Mouse (Mus musculus) erythroblast, embryonic 14.5 days (primary cell): ENCODE data around the gene Ostn.

Experiments
- GATA1 ChIP-seq: IDR thresholded peaks from 2 replicates; pipeline ENCODE4 v1.6.1; 2012; ENCODE audit warnings: low read length, inconsistent platforms, mixed read lengths
- TAL1 ChIP-seq: IDR thresholded peaks from 3 replicates; pipeline ENCODE4 v1.6.1; 2012; ENCODE audit warnings: low read length, inconsistent platforms, mixed read lengths

DNA sequence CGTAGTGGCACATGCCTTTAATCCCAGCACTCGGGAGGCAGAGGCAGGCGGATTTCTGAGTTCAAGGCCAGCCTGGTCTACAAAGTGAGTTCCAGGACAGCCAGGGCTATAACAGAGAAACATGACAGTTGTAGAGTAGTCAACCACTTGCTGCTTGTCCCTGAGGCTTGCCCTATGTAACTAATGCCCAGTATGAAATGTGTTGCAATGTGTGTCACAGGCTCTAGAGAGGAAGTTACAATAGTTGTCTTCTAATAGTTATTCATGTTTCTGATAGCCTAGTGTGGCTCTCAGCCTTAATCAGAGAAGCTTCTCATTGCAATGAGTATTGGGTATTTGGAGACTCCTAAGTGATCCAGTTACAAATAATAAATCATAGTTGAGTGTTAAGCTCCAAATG is 10.8 kb upstream of the Ostn start:
- TF ChIP-seq GATA1 (no peak), TAL1 (no peak)
